Mouse (Mus musculus) layer of hippocampus, adult 18-20 months (tissue): ENCODE results near the gene Trit1. TPM values are rescaled to one million over a fixed set of nuclear protein-coding genes. Genes with fewer than 3 reads are reported as not detected.
"Not testable (repeated sequence)": the region's sequence is repeated elsewhere in the genome, so short reads cannot be mapped to it uniquely, and the experiment has no call there.

ENCODE experiments used
- DNase-seq, 2 experiments: peaks; one replicate each; pipeline ENCODE4 v3.0.0; 2022; ENCODE audit warnings: low spot score in 2 of 2
- long read RNA-seq: library from polyadenylated mRNA; stranded (forward); transcript quantifications from one replicate; pipeline ENCODE4 v2.0.0, GENCODE M21; 2021
- total RNA-seq, 2 experiments: library from RNA; stranded (reverse); gene quantifications; 2 replicates each; pipeline ENCODE4 v1.2.3; 2021

Gene Trit1
- 10 to 100 TPM; 19.5 to 20.2 TPM for total RNA-seq
- long read RNA-seq, partial matches to known transcripts: 1 of 14 reads
- long read RNA-seq, other reads (novel, unspliced or antisense): 11 of 14 reads

- peak; percentile 90 to 96 for DNase-seq
Measured at GRCm38 (mm10) chr4:123016451-123016957, at the start of gene Trit1. Gene Trit1 (plus strand): TSS chr4:123016597.

GRCm38 (mm10) chr4:122968106-122968505 lies 48.3 kb upstream of the Trit1 start:
- DNase-seq: no peak

- no peak for DNase-seq
Measured at GRCm38 (mm10) chr4:122971191-122971590, 45.2 kb upstream of the Trit1 start.

- no peak for DNase-seq
Measured at GRCm38 (mm10) chr4:122971646-122972045, 44.8 kb upstream of the Trit1 start.

GRCm38 (mm10) chr4:122972056-122972455 lies 44.3 kb upstream of the Trit1 start:
- DNase-seq: no peak

- no peak for DNase-seq
Measured at GRCm38 (mm10) chr4:122974976-122975520, 41.3 kb upstream of the Trit1 start.

- no peak for DNase-seq
Measured at GRCm38 (mm10) chr4:122976885-122977284, 39.5 kb upstream of the Trit1 start.

GRCm38 (mm10) chr4:122978850-122979249 lies 37.5 kb upstream of the Trit1 start:
- DNase-seq: no peak

- DNase-seq: no peak
Measured at GRCm38 (mm10) chr4:122979826-122980225, 36.6 kb upstream of the Trit1 start.

- no peak for DNase-seq
Measured at GRCm38 (mm10) chr4:122980684-122981083, 35.7 kb upstream of the Trit1 start.

- DNase-seq: no peak
Measured at GRCm38 (mm10) chr4:122981238-122981637, 35.2 kb upstream of the Trit1 start.

- DNase-seq: no peak
Measured at GRCm38 (mm10) chr4:122981930-122982329, 34.5 kb upstream of the Trit1 start.

GRCm38 (mm10) chr4:122982537-122982936 lies 33.9 kb upstream of the Trit1 start:
- no peak for DNase-seq

- DNase-seq: no peak
Measured at GRCm38 (mm10) chr4:122983486-122984261, 32.7 kb upstream of the Trit1 start.

GRCm38 (mm10) chr4:122985110-122985509 lies 31.3 kb upstream of the Trit1 start:
- DNase-seq: peak; percentile 65 to 86

- no peak for DNase-seq
Measured at GRCm38 (mm10) chr4:122987421-122987820, 29.0 kb upstream of the Trit1 start.

GRCm38 (mm10) chr4:122988004-122988403 lies 28.4 kb upstream of the Trit1 start:
- DNase-seq: not testable (repeated sequence)

GRCm38 (mm10) chr4:122991177-122991576 lies 25.2 kb upstream of the Trit1 start:
- DNase-seq: no peak

GRCm38 (mm10) chr4:122992276-122992675 lies 24.1 kb upstream of the Trit1 start:
- DNase-seq: no peak

GRCm38 (mm10) chr4:122995404-122996220 lies 20.8 kb upstream of the Trit1 start, which contains the start of gene Mycl:
Gene Mycl (plus strand): TSS chr4:122995652.
- DNase-seq: peak; percentile 76 to 94

- DNase-seq: peak; percentile 24 to 39
Measured at GRCm38 (mm10) chr4:122996221-122996617, 20.2 kb upstream of the Trit1 start.
